Mouse (Mus musculus) fibroblast of lung, adult 2 months (primary cell): ENCODE data around the gene Kmo.

Experiments used
- DNase-seq: peaks from one replicate; pipeline ENCODE4 v3.0.0-alpha.2; 2011; ENCODE audit warnings: low read depth

Kmo gene

GRCm38 (mm10) chr1:175619814-175620431 is at the start of gene Kmo:
TSS of gene Kmo (plus strand) at chr1:175620381.
- DNase-seq, result no peak

- no peak for DNase-seq
These were observed 46.1 kb upstream of the Kmo start for GRCm38 (mm10) chr1:175574129-175574528.

- no peak for DNase-seq
These were observed 41.6 kb upstream of the Kmo start for GRCm38 (mm10) chr1:175578425-175579096.

GRCm38 (mm10) chr1:175579598-175580235 is 40.5 kb upstream of the Kmo start:
- no peak for DNase-seq

- no peak for DNase-seq
These were observed 39.8 kb upstream of the Kmo start for GRCm38 (mm10) chr1:175580346-175580745.

- DNase-seq, result no peak
These were observed 37.4 kb upstream of the Kmo start for GRCm38 (mm10) chr1:175582799-175583198.

- DNase-seq, result no peak
These were observed 34.9 kb upstream of the Kmo start for GRCm38 (mm10) chr1:175585267-175585666.

GRCm38 (mm10) chr1:175586656-175587055 is 33.5 kb upstream of the Kmo start:
- DNase-seq, result no peak

- DNase-seq, result no peak
These were observed 27.3 kb upstream of the Kmo start for GRCm38 (mm10) chr1:175592832-175593231.

GRCm38 (mm10) chr1:175602231-175602630 is 17.9 kb upstream of the Kmo start:
- DNase-seq, result no peak

GRCm38 (mm10) chr1:175603390-175603789 is 16.8 kb upstream of the Kmo start:
- no peak for DNase-seq

- DNase-seq, result no peak
These were observed 12.9 kb upstream of the Kmo start for GRCm38 (mm10) chr1:175607308-175607707.

- no peak for DNase-seq
These were observed 12.2 kb upstream of the Kmo start for GRCm38 (mm10) chr1:175607838-175608585.

- DNase-seq, result no peak
These were observed 11.5 kb upstream of the Kmo start for GRCm38 (mm10) chr1:175608708-175609107.

- DNase-seq, result no peak
These were observed 5.2 kb upstream of the Kmo start for GRCm38 (mm10) chr1:175614992-175615391.

GRCm38 (mm10) chr1:175623656-175624055 is 3.5 kb downstream of the Kmo start:
- DNase-seq, result no peak

GRCm38 (mm10) chr1:175625257-175625879 is 5.2 kb downstream of the Kmo start, which contains the start of gene Fh1:
TSS of gene Fh1 (minus strand) at chr1:175625635.
- DNase-seq, result peak; percentile 96

- DNase-seq, result peak; percentile 21
These were observed 6.0 kb downstream of the Kmo start for GRCm38 (mm10) chr1:175625990-175626692.

GRCm38 (mm10) chr1:175629248-175629647 is 9.1 kb downstream of the Kmo start:
- no peak for DNase-seq

- DNase-seq, result no peak
These were observed 10.2 kb downstream of the Kmo start for GRCm38 (mm10) chr1:175630345-175630744.

GRCm38 (mm10) chr1:175631080-175631479 is 10.9 kb downstream of the Kmo start:
- DNase-seq, result no peak
